ENCODE assay signal across 8 mouse cellular contexts in the genomic region with DNA sequence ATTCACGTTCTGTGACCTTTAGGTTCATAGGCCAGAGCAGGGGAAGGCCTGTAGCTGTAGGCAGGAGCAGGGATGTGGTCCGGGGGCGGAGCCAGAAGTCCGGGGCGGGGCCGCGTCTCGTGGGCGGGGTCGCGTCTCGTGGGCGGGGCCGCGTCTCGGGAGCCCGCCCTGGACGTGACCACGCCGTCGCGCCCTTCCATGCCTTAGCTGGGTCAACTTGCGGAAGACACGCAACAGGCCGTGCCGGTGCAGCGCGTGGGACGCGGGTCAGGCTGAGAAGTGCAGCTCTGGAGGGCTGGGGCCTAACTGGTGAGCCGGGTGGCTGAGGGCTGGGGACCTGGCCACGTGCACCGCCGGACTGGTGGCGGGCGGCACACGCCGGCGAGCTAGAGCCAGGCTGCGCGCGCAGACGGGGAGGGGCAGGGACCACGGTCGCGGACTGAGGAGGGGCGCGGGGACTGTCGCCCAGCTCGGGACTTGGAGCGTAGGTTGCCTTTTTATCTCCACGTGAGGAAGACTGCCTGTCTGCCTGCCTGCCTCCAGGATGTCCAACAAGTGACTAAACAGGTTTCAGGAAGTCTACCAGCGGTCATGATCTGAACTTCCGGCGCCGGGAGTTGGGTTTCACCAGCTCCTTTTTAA. TPM values are rescaled to one million over a fixed set of nuclear protein-coding genes. Genes with fewer than 3 reads are reported as not detected.
A peak's percentile ranks its signal among the peaks of the same experiment; 100 is the strongest.
DNase-seq lines count a peak whose midpoint lies in the region; ATAC-seq lines count a peak whose summit lies in the region.

A gene (plus strand): TSS at position 139 of the 642 bp plus-strand sequence.

- peaks cover 8% of the 10 kb centered on the region; the same call in 1 of the 2 replicates for H3K4me1 ChIP-seq in intestine, embryonic 16.5 days (ENCODE audit: control insufficient read depth, insufficient read depth, low read length)

- H3K4me2 ChIP-seq in intestine, embryonic 16.5 days (ENCODE audit: low read depth, low read length), result peak within 1 kb of the TSS; percentile 60

- no peaks in the 10 kb centered on the region for H3K36me3 ChIP-seq in intestine, embryonic 16.5 days (ENCODE audit: control insufficient read depth, insufficient read depth, low read length)

- WGBS in intestine, embryonic 16.5 days, result 2% methylated on average over 56 of the region's 56 CpGs

- H3K9ac ChIP-seq in intestine, embryonic 16.5 days (ENCODE audit: low read depth, low read length), result peak within 1 kb of the TSS; percentile 79

- no peaks in the 10 kb centered on the region for H3K27me3 ChIP-seq in intestine, embryonic 16.5 days (replicated peaks; ENCODE audit: control insufficient read depth, insufficient read depth, low read length)

- no peaks in the 10 kb centered on the region for H3K9me3 ChIP-seq in intestine, embryonic 16.5 days (ENCODE audit: control insufficient read depth, low read length)

- intact Hi-C loops in gastrocnemius, postnatal 36 days (cut with DNase I), result no loop called here
- intact Hi-C loops in left cerebral cortex, postnatal 25 days (cut with DNase I), result loop anchor here (5.0 kb wide), 2 partner anchors 49 to 131 kb away; a partner anchor contains a TSS

- peak; percentile 91 for DNase-seq in adrenal gland, adult 2 months
- peak; percentile 69 for DNase-seq in embryo, embryonic 11.5 days (ENCODE audit: low read depth, low spot score)
- peak; percentile 63 to 84 for DNase-seq in gastrocnemius, postnatal 36 days
- DNase-seq in left cerebral cortex, postnatal 25 days (ENCODE audit: low spot score in 2 of 2), result peak; percentile 70 to 76
- peak; percentile 79 for DNase-seq in mesoderm, embryonic 11.5 days (ENCODE audit: low read depth, low spot score)
- peak; percentile 80 for DNase-seq in right cerebral cortex, postnatal 25 days
- peak; percentile 71 to 81 for DNase-seq in urinary bladder, postnatal 36 days (ENCODE audit: low spot score in 2 of 2)

- H3K27ac ChIP-seq in intestine, embryonic 16.5 days (ENCODE audit: low read length), result peak within 1 kb of the TSS; percentile 59

- H3K4me3 ChIP-seq in intestine, embryonic 16.5 days (ENCODE audit: low read length), result peak within 1 kb of the TSS; percentile 79

- ATAC-seq in intestine, embryonic 16.5 days, result peak; percentile 97

RNA-seq across cellular contexts. Expression of the gene that starts here (rescaled TPM):
- 10 to 100 TPM; 18.9 to 24.9 TPM for total RNA-seq in adrenal gland, adult 2 months (2021)
- polyA plus RNA-seq in adrenal gland, adult 2 months (2012; rRNA removed), result 2.3 and 4.5 TPM in 2 replicates
- 10 to 100 TPM; 11.7 to 13.4 TPM for total RNA-seq in gastrocnemius, postnatal 36 days (2021)
- 32.3 and 34.1 TPM in 2 replicates for polyA plus RNA-seq in intestine, embryonic 16.5 days (2015; fragmentation: Nextera tagmentation; extraction: Ambion mirVana)
- 10 to 100 TPM; 12.7 to 13.2 TPM for total RNA-seq in left cerebral cortex, postnatal 25 days (2021)

Comparison
In these comparisons a context has a peak if more than half of its experiments do, and no peak if none do; other contexts are left out.
1. Peak in every context shown above with its lines: DNase-seq, ATAC-seq, H3K4me3 ChIP-seq and H3K27ac ChIP-seq.